Mouse (Mus musculus) spleen, postnatal 4 days (tissue): ENCODE results near the gene Inhba.
A peak's percentile ranks its signal among the peaks of the same experiment; 100 is the strongest.

Source experiments
- DNase-seq, 2 experiments: peaks; one replicate each; pipeline ENCODE4 v3.0.0; 2022; ENCODE audit warnings: low spot score in 2 of 2

Inhba gene

DNA sequence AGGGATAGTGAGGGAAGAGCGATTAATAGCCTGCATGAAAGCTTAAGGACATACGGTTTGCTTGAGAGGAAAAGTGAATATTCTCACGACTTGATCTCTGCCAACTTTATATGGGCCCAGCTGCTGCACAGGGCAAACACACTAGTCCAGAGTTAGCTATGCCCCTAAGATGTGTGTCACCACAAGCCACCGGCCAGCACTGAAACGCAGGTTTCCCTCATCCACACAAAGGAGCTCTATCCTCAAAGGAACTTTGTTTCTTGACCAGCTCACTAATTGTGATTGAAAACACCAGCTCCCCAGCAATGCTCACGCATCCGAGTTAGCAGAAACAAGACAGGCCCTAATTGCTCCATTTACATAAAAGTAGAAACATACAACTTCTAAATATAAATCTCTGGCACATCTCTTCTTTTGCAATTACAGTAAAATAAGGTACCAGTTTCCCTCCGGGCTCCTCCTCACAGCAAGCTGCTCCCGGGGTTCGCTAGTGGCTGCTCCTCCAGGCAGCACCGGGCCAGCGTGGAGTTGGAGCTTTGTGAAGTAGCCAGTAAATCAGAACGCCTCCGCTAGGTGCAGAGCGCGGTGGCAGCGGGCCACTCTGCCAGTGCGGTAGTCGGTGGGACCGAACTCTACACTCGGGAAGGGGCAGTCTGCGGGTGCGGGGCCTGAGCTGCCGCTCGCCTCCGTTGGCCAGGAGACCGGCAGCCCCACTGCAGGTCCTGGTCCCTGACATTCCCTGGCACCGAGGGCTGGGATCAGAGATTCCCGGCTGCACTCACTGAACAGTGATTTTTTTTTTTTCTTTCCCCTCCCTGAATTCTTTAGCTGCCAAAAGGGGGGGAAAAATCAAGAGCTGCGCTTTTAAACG, at the start of gene Inhba:
TSS of gene Inhba (plus strand) at position 480 of the 871 bp plus-strand sequence.
- DNase-seq, result peak; percentile 16 to 64

DNA sequence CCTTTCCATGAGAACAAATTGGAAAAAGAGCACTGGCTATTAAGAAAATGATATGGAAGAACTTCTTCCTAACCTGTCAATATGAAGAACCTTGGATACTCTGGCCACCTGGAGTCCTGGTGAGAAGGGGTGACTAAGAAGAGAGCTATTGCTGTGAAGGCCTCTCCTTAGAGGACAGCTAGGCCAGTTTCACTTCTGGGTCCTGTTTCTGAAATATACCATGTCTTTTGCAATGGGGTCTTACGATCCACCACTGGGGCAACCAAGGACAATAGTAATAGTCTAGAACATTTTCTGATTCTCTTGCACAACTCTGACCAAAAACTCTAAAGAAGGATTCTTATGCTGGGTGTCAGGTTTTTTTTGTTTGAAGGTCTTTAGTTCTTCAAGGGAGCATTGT, 35.1 kb upstream of the Inhba start:
- DNase-seq, result no peak

DNA sequence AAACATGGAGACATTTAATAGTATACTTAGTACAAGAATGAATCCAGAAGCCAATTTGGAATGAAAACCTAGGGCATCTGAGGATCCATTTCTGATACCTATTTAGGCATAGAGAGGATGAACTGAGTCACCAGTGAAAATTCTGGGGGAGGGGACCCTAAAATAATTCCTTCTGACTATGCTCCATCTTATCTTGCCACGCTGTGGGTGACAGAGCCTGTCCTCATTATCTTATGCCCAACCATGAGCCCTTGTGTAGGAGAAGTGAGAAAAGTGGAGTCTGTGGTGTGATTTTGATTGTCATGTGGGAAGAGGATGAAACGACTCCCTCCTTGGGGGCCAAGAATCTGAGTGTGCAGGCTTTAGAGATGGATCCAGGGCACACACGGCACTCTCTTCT, 32.1 kb upstream of the Inhba start:
- no peak for DNase-seq

DNA sequence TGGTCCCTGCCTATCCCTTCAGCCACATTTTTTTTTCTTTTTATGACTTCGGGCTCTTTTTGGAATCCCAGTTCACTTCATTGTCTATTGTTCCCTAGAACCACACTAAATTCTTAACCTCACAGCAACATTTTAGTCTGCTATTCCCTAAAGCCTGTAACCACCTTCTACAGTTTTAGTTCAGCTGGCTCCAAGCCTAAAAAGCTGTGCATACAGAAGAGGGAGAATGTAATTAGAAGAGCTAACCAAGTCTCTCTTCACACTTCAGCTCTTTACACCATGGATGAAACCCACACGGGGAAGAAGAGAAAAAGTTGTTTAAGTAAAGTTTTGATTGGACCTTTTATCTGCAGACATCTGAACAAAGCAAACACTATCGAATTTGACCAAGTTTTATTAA, 29.6 kb upstream of the Inhba start:
- no peak for DNase-seq

DNA sequence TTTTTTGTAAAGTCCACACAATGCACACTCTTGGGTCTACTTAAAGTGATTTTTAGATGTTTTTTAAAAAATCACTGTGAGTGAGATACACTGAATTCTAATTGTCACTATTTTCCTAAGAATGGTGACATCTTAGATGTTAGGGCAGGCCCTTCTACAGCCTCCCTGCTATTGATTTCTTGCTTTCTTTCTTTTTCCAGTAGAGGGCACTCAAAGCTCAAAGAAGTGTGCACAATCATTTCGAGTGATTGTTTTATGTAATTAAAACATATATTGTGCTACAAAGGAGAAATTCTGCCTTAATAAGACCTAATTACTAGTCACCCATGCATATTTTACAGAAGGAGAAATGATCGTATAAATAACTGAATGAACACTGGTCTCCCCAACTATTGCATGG, 25.9 kb upstream of the Inhba start:
- DNase-seq, result no peak

DNA sequence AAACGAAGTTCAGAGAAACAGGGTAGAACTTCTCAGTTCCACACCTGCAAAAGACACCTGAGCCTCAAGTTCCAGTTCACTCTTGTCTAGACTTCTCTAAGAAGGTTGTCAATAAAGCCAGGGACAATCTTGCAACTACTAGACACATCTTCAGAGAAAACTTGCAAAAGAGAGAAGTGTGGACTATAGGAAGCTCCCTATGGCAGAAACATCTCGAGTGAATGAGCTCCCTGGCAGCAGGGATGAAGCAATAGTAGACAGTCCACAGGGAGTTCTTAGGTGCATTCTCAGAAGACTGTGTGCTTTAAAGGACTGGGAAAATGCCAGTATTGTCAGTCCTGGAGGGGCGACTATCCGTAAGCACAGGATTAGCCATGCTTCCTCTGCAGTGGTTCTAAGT, 25.5 kb upstream of the Inhba start:
- no peak for DNase-seq

DNA sequence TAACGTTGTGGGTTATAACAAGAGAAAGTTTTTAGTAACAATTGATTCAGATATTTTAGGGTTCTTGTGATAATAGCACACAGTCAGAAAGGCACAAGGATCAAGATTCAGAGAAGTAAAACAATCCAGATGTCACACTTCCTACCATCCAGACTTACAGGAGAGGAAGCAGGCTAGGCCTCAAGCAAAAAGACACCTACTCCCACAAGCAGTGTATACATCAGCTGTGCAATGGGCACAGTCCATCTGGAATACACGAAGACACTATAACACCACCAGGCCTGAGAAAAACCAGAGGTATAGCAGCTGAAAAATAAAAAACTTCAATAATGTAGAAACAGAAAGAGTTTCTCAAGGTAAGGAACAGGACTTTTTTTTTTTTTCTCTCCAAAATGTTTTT, 16.3 kb upstream of the Inhba start:
- no peak for DNase-seq

DNA sequence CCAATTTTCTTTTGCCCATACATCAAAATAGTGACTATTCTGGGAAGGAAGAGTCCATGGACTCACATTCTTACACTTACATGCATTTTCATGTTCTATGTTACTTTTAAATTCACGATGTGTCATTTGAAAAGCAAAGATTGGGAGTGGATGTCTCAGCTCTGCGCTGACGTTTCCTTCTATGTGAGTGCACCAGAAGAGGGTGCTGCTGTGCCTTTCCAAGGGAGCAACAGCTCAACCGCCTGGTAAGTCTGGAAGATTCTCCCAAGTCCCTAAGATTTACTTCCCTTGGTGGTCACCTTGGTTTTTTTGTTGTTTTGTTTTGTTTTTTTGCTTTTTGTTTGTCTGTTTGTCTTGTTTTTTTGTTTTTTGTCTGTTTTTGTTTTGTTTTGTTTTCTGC, 6.1 kb upstream of the Inhba start:
- no peak for DNase-seq

DNA sequence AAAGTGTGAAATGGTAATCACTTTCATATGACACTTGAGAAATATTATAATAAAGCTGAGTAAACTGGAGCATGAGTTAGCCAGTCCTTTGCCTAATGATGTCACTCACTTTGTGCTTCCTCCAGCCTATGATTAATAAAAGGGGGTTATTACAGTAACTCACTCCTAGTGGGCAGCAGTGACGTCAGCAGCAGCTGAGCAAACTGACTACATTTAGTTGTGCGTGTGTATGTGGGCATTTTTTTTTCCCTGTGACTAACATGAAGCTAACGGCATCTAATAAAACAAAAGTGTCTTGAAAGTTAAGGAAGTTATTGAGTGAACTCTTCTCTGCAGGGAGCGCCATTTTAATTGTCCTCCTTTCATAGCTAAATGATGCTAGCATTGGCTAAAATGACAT, 3.9 kb upstream of the Inhba start:
- DNase-seq, result no peak

DNA sequence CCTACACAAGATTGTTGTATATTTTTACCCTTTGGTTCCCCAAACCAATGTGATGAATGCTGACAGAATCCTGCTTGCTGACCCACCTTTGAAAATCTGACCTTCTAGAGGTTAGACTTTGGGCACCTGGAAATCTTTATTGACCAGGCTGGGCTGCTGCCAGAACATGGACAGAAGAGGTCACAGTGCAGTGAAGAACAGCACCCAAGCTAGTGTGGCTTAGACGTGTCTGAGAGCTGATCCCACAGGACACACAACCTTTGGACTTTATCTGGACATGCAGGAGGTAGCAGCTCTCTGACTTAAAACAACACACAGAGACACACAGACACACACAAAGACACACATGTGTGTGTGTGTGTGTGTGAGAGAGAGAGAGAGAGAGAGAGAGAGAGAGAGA, 3.3 kb upstream of the Inhba start:
- DNase-seq, result no peak

DNA sequence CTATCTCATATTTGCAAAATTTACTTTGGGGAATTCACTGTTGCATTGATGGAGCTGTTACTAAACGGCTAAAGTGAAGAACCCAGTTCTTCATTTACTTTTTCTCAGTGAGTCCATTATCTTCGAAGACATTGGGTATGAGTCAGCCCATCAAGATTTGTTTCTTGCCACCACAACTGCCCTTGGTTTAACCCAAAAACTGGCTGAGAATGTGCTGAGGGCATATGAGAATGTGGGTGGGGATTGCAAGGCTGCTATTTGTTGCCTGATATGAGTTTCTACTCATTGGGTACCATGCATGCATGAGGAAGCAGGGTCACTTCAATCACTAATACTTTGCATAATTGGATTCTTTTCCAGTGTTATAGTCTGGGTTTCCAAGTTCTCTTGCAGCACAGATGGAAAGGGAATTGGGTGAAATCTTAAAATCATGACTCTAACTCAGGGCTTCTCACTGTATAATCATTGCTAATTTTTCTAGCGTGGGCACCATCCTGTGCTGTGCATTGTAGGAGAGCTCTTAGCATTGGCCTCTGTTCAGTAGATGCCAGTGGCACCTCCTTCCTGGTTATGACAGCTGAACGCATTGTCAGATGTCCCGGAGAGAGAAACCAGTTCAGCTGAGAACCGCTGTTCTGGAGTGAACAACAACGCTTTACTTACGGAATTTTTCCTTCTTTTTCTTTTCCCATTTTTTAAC, 1.7 kb upstream of the Inhba start:
- DNase-seq, result no peak

DNA sequence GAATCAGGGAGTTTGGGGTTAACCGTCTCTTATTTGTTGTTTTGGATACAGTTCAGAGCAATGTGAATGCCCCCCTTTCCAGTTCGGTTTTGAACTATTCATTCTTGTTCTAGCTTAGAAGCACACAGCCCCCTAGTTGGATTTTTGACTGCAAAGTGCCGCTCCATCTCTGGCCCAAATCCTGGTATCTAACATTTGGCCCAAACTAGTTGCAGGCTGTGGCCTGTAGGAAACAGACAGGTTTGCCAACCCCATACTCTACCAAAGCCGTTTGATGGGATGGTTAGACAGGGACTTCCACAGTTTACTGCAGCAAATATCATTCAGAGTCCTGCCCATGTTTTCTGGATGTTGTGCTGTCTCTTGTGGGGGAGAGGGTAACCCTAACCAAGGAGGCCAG, 1.1 kb upstream of the Inhba start:
- DNase-seq, result no peak

DNA sequence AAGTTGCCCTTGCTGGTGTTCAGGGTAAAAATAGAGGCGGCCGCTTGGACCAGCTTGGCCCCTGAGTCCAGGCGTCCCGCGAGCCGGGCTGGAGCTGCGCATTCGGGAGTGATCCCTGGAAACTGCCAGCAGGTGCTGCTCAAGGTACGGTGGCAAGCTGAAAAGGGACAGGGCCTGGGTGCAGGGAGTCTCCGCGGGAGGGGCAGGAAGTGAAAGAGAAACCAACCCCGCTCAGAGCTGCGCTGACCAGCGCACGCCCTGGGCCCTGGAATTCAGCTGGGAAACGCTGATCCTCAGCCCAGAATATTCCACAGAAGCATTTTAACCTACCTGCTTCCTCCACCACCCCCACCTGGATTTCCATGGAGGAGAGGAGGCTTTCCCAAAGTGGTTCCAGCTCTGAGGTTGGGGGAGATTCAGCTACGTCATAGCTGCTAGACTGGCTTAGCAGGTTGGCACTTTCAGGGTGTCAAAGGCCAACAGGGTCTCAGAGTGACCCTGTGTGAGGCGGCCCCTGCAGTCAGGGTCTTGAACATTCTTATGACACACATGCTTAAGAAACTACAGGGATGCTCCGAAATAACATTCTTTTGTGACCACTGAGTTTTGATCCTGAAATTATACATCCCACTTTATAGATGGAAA, 714 bp downstream of the Inhba start:
- DNase-seq, result peak; percentile 49 to 77

DNA sequence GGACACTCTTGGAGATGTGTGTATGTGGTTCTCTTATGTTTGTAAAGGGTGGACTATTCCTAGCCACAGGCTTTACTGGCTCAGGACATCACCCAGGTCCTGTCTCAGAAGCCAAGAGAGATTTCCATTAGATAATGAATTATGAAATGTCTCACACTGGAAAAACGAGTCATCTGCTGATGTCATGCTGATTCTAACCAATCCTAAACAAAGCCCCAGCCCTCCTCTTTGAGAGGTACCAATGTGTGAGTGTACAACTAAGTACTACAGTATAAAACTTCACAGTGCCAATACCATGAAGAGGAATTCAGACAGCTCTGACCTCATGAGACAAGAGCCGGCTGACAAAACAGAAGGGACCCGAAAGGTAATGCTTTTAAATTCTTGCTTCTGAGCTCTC, 2.5 kb downstream of the Inhba start:
- no peak for DNase-seq

DNA sequence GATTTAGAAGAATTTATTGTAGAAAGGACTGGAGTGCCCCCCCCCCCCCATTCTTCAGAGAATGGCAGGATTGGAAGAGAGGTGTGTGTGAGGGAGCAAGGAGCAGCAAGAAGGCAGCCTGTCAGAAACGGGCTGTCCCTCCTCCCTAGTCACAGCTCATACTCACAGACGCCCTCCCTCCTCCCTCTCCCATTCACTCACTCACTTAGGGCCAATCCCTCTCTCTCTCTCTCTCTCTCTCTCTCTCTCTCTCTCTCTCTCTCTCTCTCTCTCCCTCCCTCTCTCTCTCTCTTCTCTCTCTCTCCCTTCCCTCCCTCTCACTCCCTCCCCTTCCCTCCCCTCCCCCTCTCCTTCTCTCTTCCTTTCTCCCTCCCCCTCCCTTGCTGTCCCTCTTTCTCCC, 4.9 kb downstream of the Inhba start:
- no peak for DNase-seq

DNA sequence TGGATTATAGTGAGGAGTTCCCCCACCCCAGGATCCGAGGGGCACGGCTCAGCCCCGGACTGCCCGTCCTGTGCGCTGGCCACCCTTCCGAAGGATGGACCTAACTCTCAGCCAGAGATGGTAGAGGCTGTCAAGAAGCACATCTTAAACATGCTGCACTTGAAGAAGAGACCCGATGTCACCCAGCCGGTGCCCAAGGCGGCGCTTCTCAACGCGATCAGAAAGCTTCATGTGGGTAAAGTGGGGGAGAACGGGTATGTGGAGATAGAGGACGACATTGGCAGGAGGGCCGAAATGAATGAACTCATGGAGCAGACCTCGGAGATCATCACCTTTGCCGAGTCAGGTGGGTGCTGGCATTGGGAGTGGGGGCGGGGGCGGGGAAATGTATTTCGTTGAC, 5.7 kb downstream of the Inhba start:
- no peak for DNase-seq

DNA sequence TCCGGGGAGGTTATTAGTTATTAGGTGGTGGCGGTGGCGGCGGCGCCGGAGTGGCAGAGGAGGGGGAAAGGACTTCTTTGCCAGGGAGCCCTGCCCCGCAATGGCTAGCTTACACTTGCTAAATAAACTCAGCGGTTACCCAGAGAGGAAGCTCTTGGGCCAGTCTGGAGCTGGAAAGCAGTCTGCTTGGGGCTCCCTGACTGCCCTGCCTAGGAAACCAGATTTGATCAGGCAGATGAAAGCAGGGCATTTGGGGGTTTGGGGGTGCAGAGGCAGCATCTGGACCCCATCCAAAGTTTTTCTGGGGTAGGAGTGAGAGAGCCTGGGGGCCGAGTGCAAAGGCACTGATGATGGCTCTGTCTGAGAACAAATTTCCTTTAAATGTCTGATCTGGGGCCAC, 6.1 kb downstream of the Inhba start:
- no peak for DNase-seq

DNA sequence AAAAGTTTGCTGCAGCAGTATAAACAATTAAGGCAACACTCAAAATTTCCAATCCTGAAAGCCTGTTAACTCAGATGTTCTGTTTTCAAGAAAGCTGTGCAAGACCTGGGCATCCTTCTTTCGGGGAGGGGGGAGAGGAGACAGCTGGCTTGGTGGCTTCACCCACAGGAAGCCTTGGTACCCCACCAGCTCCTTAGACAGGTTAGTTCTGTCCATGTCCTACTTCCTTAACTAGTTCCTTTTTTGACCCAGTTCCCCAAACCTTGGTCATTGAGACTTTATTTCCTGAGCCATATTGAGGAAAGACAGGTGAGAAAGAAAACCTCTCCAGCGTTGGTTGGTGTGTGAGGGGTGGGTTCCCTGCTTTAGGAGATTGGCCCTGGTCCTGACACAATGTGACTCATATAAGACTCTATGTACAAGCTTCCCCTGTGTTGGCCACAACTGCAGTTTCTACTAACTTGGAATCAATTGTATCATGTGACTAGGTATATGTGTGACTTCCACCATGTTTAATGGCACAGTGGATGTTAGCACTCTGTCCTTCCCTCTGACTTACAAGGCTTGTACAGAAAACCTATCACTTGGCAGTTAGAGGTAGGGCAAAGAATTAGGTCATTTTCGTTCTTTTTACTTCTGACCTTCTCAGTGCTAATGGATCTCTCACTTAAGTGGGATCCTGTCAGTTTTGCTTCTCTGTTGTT, 7.3 kb downstream of the Inhba start:
- DNase-seq, result no peak

DNA sequence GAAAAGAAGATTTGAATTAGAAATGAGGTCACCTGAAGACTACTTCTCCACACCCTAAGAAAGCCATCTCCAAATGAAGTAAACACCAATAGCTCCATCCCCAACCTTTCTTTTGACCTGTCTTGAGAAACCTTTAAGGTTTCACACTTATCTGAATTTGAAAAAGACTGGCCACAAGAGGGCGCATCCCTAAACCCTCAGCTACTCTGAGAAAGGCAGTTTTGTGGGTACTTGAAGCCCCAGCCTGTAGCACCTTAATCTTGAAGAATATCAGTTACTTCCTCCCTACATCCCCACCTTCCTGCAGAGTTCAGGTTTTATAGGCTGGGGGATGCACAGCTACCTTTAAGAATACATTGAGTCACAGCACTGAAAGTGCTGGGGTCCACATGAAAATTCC, 9.0 kb downstream of the Inhba start:
- DNase-seq, result peak in 1 of 2 experiments; percentile 67

DNA sequence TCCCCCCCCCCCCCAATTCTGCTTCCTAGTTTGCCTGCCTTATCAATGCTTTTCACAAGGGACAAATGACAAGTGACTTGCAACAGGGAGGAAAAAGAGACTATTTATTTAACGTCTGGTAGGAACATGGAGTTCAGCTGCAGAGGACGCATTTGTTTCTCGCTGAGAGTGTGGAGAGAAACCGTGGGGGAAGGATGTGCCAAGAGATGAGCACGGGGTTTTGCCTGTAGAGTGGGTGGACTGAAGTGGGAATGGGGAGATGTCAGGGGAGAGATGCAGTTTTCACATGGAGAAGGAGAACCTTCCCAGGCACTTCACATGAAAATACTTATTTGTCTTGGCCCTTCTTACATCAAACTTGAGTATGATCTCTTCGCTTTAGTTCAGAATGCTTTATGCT, 9.5 kb downstream of the Inhba start:
- DNase-seq, result no peak

DNA sequence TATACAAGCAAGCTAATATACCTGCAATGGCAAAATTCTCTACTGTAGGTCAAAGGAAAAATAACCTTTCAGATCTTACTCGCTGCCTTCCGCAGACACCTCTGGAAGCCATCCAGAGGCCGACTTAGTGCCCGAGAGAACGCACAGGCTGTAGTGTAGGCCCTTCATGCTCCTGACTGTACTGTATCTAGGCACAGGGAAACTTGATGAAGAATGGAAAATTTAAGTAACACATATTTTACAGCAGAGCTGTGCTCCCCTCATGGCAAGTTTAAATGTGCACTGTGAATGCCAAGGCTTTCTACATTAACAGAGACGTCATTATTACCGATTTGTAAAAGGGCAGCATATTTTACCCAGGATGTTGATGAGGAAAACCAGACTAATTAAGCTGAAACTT, 10.2 kb downstream of the Inhba start:
- DNase-seq, result no peak

DNA sequence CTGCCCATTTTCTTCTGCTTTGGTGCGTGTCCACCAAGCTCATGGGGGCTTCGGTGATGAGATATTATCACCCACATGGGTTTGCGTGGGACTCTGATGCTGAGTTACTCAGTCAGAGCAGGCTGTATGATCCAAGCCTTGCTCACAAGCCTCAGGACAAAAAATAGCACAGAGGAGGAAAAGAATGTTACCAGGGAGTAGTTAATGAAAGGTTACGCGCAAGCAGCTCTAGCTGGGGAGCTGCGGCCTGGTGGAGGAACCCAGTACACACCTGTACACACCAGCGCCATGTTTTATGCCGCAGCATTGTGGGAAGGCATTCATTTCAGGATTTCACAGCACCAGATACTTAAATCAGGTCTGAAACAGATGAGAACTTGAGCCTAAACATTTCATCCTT, 10.9 kb downstream of the Inhba start:
- no peak for DNase-seq
